Mouse (Mus musculus): ENCODE results near the gene Cep97. TPM values are rescaled to one million over a fixed set of nuclear protein-coding genes. Genes with fewer than 3 reads are reported as not detected.

Cep97 gene
- polyA plus RNA-seq, 1 experiment from 2014 or later, result 11.7 TPM

GRCm38 (mm10) chr16:55894893-55895650, 39.6 kb downstream of the Cep97 start, which contains the start of gene Nxpe3:
Nxpe3 (minus strand) TSS chr16:55895285.
- H3K36me3 ChIP-seq, result no peaks in the 10 kb centered on the region
- no peaks in the 10 kb centered on the region for H3K27me3 ChIP-seq
- ATAC-seq (ENCODE audit: low FRiP score, low read depth), result peak; percentile 97
- WGBS, result under 1% methylated on average over 67 of the region's 74 CpGs
- H3K4me3 ChIP-seq, result peak within 1 kb of the TSS; percentile 81
- H3K9ac ChIP-seq, result peak within 1 kb of the TSS; percentile 78
- H3K4me1 ChIP-seq (replicated peaks), result peaks cover 22% of the 10 kb centered on the region
- no peaks in the 10 kb centered on the region for H3K9me3 ChIP-seq
- peak within 1 kb of the TSS; percentile 82 for H3K4me2 ChIP-seq
- peak within 1 kb of the TSS; percentile 85 for H3K27ac ChIP-seq (replicated peaks)

DNA sequence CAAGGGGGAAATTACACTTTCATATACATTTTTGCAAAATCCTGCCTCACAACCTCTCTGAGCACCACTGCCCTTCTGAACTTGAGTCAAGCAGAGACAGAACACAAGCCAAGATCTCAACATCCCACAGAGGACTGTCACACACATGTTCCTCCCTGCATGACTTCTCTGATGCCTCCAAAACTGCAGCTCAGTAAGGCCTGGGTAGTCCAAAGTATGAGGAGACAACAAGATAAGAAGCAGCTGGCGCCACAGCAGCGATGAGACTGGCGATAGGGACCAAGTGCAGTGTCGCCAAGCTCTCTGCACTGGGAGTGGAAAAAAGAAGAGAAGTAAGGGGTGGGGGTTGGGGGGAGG, 40.1 kb downstream of the Cep97 start:
- H3K27me3 ChIP-seq, result no peaks in the 10 kb centered on the region
- peaks cover 22% of the 10 kb centered on the region for H3K4me1 ChIP-seq (replicated peaks)
- peaks cover 3% of the 10 kb centered on the region; the same call in 1 of the 2 replicates for H3K36me3 ChIP-seq
- no peaks in the 10 kb centered on the region for H3K9me3 ChIP-seq
- peak overlapping the region; percentile 81 for H3K4me3 ChIP-seq
- no peak for ATAC-seq (ENCODE audit: low FRiP score, low read depth)
- peak overlapping the region; percentile 85 for H3K27ac ChIP-seq (replicated peaks)
- H3K9ac ChIP-seq, result peak overlapping the region; percentile 78
- 0% methylated on average over 4 of the region's 4 CpGs for WGBS
- H3K4me2 ChIP-seq, result peak overlapping the region; percentile 82

- Histone ChIP-seq H3K27me3 (no peaks in the 10 kb centered on the region), H3K9me3 (no peaks in the 10 kb centered on the region), H3K4me3 (no peak overlapping the region), H3K27ac (replicated peaks) (no peak overlapping the region), H3K9ac (peak overlapping the region; percentile 5; the same call in 1 of the 2 replicates), H3K4me1 (replicated peaks) (peaks cover 22% of the 10 kb centered on the region), H3K36me3 (peaks cover 4% of the 10 kb centered on the region; the same call in 1 of the 2 replicates), H3K4me2 (peak overlapping the region; percentile 82)
- ATAC-seq (ENCODE audit: low FRiP score, low read depth), result no peak
- WGBS, result 91% methylated on average over 8 of the region's 8 CpGs
These were observed 41.1 kb downstream of the Cep97 start for GRCm38 (mm10) chr16:55893410-55894107.

DNA sequence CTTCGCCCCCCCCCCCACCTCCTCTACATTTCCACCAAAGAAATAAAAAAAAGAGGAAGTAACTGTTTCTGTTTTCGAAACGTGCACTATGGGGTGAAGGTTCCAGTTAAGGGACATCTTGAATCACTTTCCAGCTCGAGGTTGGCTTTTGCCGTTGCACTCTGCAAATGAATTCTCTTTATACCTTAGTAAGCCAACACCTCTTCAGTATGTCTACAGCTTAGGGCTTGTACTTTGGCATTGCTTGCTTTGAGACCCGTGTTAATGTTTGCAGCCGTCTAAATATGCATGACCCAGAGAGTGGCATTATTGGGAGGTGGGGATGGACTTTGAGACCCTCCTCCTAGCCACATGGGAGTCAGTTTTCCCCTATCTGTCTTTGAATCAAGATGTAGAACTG, 42.2 kb downstream of the Cep97 start:
- Histone ChIP-seq H3K27ac (replicated peaks) (no peak overlapping the region), H3K4me3 (no peak overlapping the region), H3K9ac (0 out of 2 replicates have a peak overlapping the region, but pooled peaks have one; percentile 10), H3K9me3 (no peaks in the 10 kb centered on the region), H3K4me2 (no peak overlapping the region), H3K36me3 (peaks cover 7% of the 10 kb centered on the region; the same call in 1 of the 2 replicates), H3K4me1 (replicated peaks) (peaks cover 22% of the 10 kb centered on the region), H3K27me3 (no peaks in the 10 kb centered on the region)
- 82% methylated on average over 6 of the region's 7 CpGs for WGBS
- ATAC-seq (ENCODE audit: low FRiP score, low read depth), result no peak

GRCm38 (mm10) chr16:55891346-55891745, 43.3 kb downstream of the Cep97 start:
- Histone ChIP-seq H3K9me3 (no peaks in the 10 kb centered on the region), H3K4me3 (no peak overlapping the region), H3K4me1 (replicated peaks) (peaks cover 21% of the 10 kb centered on the region), H3K27ac (replicated peaks) (no peak overlapping the region), H3K9ac (no peak overlapping the region), H3K27me3 (no peaks in the 10 kb centered on the region), H3K4me2 (no peak overlapping the region), H3K36me3 (peaks cover 7% of the 10 kb centered on the region; the same call in 1 of the 2 replicates)
- no peak for ATAC-seq (ENCODE audit: low FRiP score, low read depth)
- 98% methylated on average over 7 of the region's 7 CpGs for WGBS

GRCm38 (mm10) chr16:55890346-55891136, 44.1 kb downstream of the Cep97 start:
- Histone ChIP-seq H3K9me3 (no peaks in the 10 kb centered on the region), H3K4me2 (no peak overlapping the region), H3K9ac (no peak overlapping the region), H3K36me3 (peaks cover 7% of the 10 kb centered on the region; the same call in 1 of the 2 replicates), H3K27ac (replicated peaks) (no peak overlapping the region), H3K4me3 (no peak overlapping the region), H3K4me1 (replicated peaks) (peaks cover 15% of the 10 kb centered on the region), H3K27me3 (no peaks in the 10 kb centered on the region)
- no peak for ATAC-seq (ENCODE audit: low FRiP score, low read depth)
- WGBS, result 91% methylated on average over 19 of the region's 19 CpGs

DNA sequence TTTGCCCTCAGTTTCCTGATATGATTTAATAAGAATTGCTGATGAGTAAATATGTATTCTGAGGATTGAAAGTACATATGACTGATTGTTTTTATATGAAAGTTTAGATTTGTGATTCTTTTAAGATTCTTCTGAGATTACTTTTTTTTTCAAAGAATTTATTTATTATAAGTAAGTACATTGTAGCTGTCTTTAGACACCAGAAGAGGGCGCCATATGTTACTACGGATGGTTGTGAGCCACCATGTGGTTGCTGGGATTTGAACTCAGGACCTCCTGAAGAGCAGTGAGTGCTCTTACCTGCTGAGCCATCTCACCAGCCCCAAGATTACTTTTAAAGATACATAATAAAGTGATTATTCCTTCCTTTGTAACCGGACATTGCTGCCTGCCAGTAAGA, 45.2 kb downstream of the Cep97 start:
- H3K4me1 ChIP-seq (replicated peaks), result peaks cover 13% of the 10 kb centered on the region
- H3K9me3 ChIP-seq, result no peaks in the 10 kb centered on the region
- H3K4me2 ChIP-seq, result no peak overlapping the region
- ATAC-seq (ENCODE audit: low FRiP score, low read depth), result no peak
- no peak overlapping the region for H3K27ac ChIP-seq (replicated peaks)
- H3K27me3 ChIP-seq, result no peaks in the 10 kb centered on the region
- no peak overlapping the region for H3K4me3 ChIP-seq
- H3K36me3 ChIP-seq, result peaks cover 7% of the 10 kb centered on the region; the same call in 1 of the 2 replicates
- H3K9ac ChIP-seq, result no peak overlapping the region
- 93% methylated on average over 3 of the region's 3 CpGs for WGBS

- H3K9ac ChIP-seq, result no peak overlapping the region
- no peaks in the 10 kb centered on the region for H3K27me3 ChIP-seq
- peaks cover 4% of the 10 kb centered on the region for H3K4me1 ChIP-seq (replicated peaks)
- H3K4me3 ChIP-seq, result no peak overlapping the region
- ATAC-seq (ENCODE audit: low FRiP score, low read depth), result no peak
- H3K27ac ChIP-seq (replicated peaks), result no peak overlapping the region
- H3K9me3 ChIP-seq, result no peaks in the 10 kb centered on the region
- WGBS, result 84% methylated on average over 3 of the region's 3 CpGs
- peaks cover 7% of the 10 kb centered on the region; the same call in 1 of the 2 replicates for H3K36me3 ChIP-seq
- no peak overlapping the region for H3K4me2 ChIP-seq
These were observed 46.1 kb downstream of the Cep97 start for GRCm38 (mm10) chr16:55888584-55888960.

DNA sequence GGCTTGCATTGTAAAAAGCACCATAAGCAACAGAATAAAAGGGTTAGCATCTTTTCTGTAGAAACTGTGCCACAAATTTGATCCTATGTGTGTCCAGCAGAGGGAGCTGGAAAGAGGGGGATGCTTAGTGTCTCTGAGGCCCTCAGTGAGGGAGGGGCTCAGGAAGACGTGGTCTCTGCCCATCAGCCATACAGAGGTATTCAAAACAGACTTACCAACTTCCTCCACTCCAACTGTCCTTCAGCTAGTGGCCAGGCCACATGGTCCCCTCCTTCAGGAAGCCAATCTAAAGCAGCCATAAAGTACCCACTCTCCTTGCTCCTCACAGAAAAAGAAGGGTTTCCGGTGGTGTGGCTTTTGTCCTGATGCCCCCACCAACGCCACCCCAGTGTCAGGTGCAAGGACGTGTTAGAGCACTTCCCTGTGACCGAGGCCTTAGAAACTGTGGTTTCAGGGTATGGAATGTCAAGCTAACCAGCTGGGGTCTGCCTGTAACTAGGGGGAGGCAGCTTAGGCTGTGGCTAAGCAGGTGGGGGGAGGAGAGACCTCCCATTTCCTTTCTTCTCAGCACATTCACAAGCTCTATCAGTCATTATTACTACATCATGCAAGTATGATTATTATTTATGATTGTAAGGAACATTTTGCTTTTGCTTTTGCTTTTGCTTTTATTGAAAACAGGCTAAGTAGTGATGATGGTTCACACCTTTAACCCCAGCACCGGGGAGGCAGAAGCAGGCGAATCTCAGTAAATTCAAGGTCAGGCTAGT, 46.7 kb downstream of the Cep97 start:
- H3K36me3 ChIP-seq, result peaks cover 7% of the 10 kb centered on the region; the same call in 1 of the 2 replicates
- no peak overlapping the region for H3K9ac ChIP-seq
- 0 out of 2 replicates have a peak, but pooled peaks have one; percentile 38 for ATAC-seq (ENCODE audit: low FRiP score, low read depth)
- WGBS, result 69% methylated on average over 7 of the region's 7 CpGs
- H3K4me3 ChIP-seq, result no peak overlapping the region
- H3K9me3 ChIP-seq, result no peaks in the 10 kb centered on the region
- no peak overlapping the region for H3K27ac ChIP-seq (replicated peaks)
- no peaks in the 10 kb centered on the region for H3K4me1 ChIP-seq (replicated peaks)
- no peaks in the 10 kb centered on the region for H3K27me3 ChIP-seq
- no peak overlapping the region for H3K4me2 ChIP-seq

DNA sequence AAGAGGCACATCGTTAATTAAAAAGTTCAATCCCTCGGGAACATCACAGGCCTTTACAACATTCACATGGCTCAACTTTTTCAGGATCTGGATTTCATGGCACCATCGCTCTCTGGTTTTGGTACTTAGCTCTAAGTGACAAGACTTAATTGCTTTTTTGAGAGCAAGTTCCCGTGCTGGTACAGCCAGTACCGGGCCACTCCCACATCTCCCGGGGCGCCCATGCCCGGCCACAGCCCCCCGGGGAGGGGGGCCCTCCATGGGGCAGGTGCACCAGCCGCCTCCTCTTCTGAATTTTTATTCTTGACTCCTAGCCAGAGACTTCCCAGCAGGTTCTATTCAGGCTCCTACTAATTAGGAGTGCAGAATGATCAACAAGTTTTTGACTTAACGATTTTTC, 50.4 kb downstream of the Cep97 start:
- Histone ChIP-seq H3K27ac (replicated peaks) (no peak overlapping the region), H3K36me3 (peaks cover 3% of the 10 kb centered on the region; the same call in 1 of the 2 replicates), H3K4me3 (no peak overlapping the region), H3K27me3 (no peaks in the 10 kb centered on the region), H3K4me2 (no peak overlapping the region), H3K9me3 (no peaks in the 10 kb centered on the region), H3K9ac (no peak overlapping the region), H3K4me1 (replicated peaks) (no peaks in the 10 kb centered on the region)
- no peak for ATAC-seq (ENCODE audit: low FRiP score, low read depth)
- WGBS, result 72% methylated on average over 11 of the region's 11 CpGs

- H3K27me3 ChIP-seq, result no peaks in the 10 kb centered on the region
- WGBS, result 74% methylated on average over 6 of the region's 6 CpGs
- ATAC-seq (ENCODE audit: low FRiP score, low read depth), result no peak
- no peaks in the 10 kb centered on the region for H3K9me3 ChIP-seq
- no peak overlapping the region for H3K4me2 ChIP-seq
- H3K4me3 ChIP-seq, result no peak overlapping the region
- H3K36me3 ChIP-seq, result no peaks in the 10 kb centered on the region
- H3K9ac ChIP-seq, result no peak overlapping the region
- no peak overlapping the region for H3K27ac ChIP-seq (replicated peaks)
- no peaks in the 10 kb centered on the region for H3K4me1 ChIP-seq (replicated peaks)
These were observed 58.6 kb downstream of the Cep97 start for GRCm38 (mm10) chr16:55876025-55876424.
